Mouse (Mus musculus) heart, adult 2 months (tissue): ENCODE data around the gene Pla1a. TPM values are rescaled to one million over a fixed set of nuclear protein-coding genes. Genes with fewer than 3 reads are reported as not detected.
"Not testable (repeated sequence)": the region's sequence is repeated elsewhere in the genome, so short reads cannot be mapped to it uniquely, and the experiment has no call there.

Experiments
- DNase-seq, 2 experiments: peaks; one replicate each; pipeline ENCODE4 v3.0.0; 2021
- H3K27ac ChIP-seq: fragments of 200-600 bp; 2 replicates; pipeline ENCODE4 v1.8.1; 2022
- H3K27me3 ChIP-seq: fragments of 200-500 bp; 2 replicates; pipeline ENCODE4 v1.6.1; 2012; ENCODE audit warnings: mild to moderate bottlenecking, low read length, inconsistent platforms, mixed read lengths; ENCODE audit not compliant: control insufficient read depth, insufficient read depth
- H3K36me3 ChIP-seq: fragments of 200-500 bp; 2 replicates; pipeline ENCODE4 v1.6.1; 2012; ENCODE audit warnings: low read length, inconsistent platforms; ENCODE audit not compliant: control insufficient read depth, insufficient read depth
- H3K4me1 ChIP-seq: fragments of 200-500 bp; 2 replicates; pipeline ENCODE4 v1.6.1; 2011; ENCODE audit warnings: low read length; ENCODE audit not compliant: control insufficient read depth, insufficient read depth
- H3K4me3 ChIP-seq: fragments of 200-600 bp; 2 replicates; pipeline ENCODE4 v1.8.1; 2022
- H3K79me2 ChIP-seq: fragments of 200-500 bp; replicated peaks from 2 replicates; pipeline ENCODE4 v1.6.1; 2012; ENCODE audit warnings: mild to moderate bottlenecking, inconsistent platforms, low read length, moderate library complexity, mixed read lengths; ENCODE audit not compliant: control insufficient read depth, insufficient read depth
- H3K9ac ChIP-seq: fragments of 200-500 bp; 2 replicates; pipeline ENCODE4 v1.6.1; 2012; ENCODE audit warnings: low read depth, mild to moderate bottlenecking, control low read depth, inconsistent platforms, low read length, mixed read lengths
- CTCF ChIP-seq: fragments of 200-600 bp; IDR thresholded peaks from 2 replicates; pipeline ENCODE4 v1.8.1; 2022; ENCODE audit warnings: antibody characterized with exemption, mild to moderate bottlenecking, moderate library complexity
- EP300 ChIP-seq: fragments of 200-500 bp; IDR thresholded peaks from 2 replicates; pipeline ENCODE4 v1.6.1; 2011; ENCODE audit warnings: low read depth, low read length, control low read depth; ENCODE audit not compliant: insufficient read depth
- POLR2A ChIP-seq: fragments of 200-500 bp; IDR thresholded peaks from 2 replicates; pipeline ENCODE4 v1.6.1; 2011; ENCODE audit warnings: mild to moderate bottlenecking, low read depth, low read length, control low read depth; ENCODE audit not compliant: insufficient read depth
- WGBS: fragments of 180-500 bp; shearing (Covaris S2); methylation state at CpG from one replicate; pipeline ENCODE4 v1.1.7; 2018; 5-methylcytosine and 5-hydroxymethylcytosine counted together
- intact Hi-C: fragments of 180-260 bp; cut with DNase I; formaldehyde crosslinking; loops from one replicate; pipeline ENCODE4 v1.15.1; 2025
- polyA plus RNA-seq: library from polyadenylated mRNA; depleted of rRNA; stranded (reverse); fragments of >200 nt; gene quantifications from 2 replicates; pipeline ENCODE4 v1.2.3, GENCODE M21; 2012
- total RNA-seq, 2 experiments: library from RNA; stranded (reverse); gene quantifications; 2 replicates each; pipeline ENCODE4 v1.2.3; 2021

The Pla1a gene
- total and polyA plus RNA-seq, 3 experiments = 6.8 to 9.6 (median 8.8) TPM

GRCm38 (mm10) chr16:38451421-38452205 is 18.7 kb upstream of the Pla1a start:
- Histone ChIP-seq H3K4me3 (peak overlapping the region; percentile 85), H3K79me2 (no peaks in the 10 kb centered on the region), H3K36me3 (no peaks in the 10 kb centered on the region), H3K27ac (peak overlapping the region; percentile 97), H3K4me1 (no peaks in the 10 kb centered on the region; the same call in 1 of the 2 replicates), H3K9ac (peak overlapping the region; percentile 82), H3K27me3 (no peaks in the 10 kb centered on the region)
- 42% methylated on average over 12 of the region's 12 CpGs for WGBS
- no peak for DNase-seq
- intact Hi-C loops = loop anchor here (1.0 to 2.0 kb wide), 3 partner anchors 19 to 104 kb away; partner anchors contain the start of genes Gm21987 and Pla1a
- TF ChIP-seq CTCF (no peak), EP300 (no peak), POLR2A (no peak)

GRCm38 (mm10) chr16:38450707-38451106 is 17.8 kb upstream of the Pla1a start:
- intact Hi-C loops = no loop called here
- no peaks in the 10 kb centered on the region for H3K27me3 ChIP-seq
- 91% methylated on average over 7 of the region's 7 CpGs for WGBS
- H3K36me3 ChIP-seq = no peaks in the 10 kb centered on the region
- no peak for TF ChIP-seq EP300
- TF ChIP-seq POLR2A = no peak
- no peak for TF ChIP-seq CTCF
- H3K27ac ChIP-seq = no peak overlapping the region
- no peak overlapping the region for H3K9ac ChIP-seq
- no peak for DNase-seq
- H3K79me2 ChIP-seq = no peaks in the 10 kb centered on the region
- no peak overlapping the region for H3K4me3 ChIP-seq
- no peaks in the 10 kb centered on the region; the same call in 1 of the 2 replicates for H3K4me1 ChIP-seq

DNA sequence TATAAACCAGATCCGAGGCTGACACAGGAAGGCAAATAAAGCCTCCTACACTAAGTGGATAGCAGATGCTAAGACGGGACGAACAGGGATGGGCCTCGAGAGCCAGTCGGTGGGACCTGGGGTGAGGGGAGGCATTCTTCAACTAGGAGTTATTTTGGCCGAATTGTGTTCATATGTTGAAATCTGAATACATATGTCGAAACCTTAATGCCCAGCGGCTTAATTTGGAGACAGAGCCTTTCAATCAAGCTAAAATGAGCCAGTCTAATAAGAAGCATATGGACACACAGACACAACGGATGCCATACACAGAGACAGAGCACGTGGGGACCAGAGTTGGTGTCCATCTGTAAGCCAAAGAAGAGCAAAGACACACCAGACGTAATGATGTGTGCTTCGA is 15.5 kb upstream of the Pla1a start:
- peaks cover 2% of the 10 kb centered on the region; the same call in 1 of the 2 replicates for H3K36me3 ChIP-seq
- H3K9ac ChIP-seq = no peak overlapping the region
- WGBS = 95% methylated on average over 12 of the region's 12 CpGs
- no peak for TF ChIP-seq CTCF
- TF ChIP-seq EP300 = no peak
- intact Hi-C loops = no loop called here
- no peak overlapping the region for H3K27ac ChIP-seq
- peaks cover 1% of the 10 kb centered on the region for H3K4me1 ChIP-seq
- H3K27me3 ChIP-seq = no peaks in the 10 kb centered on the region
- H3K4me3 ChIP-seq = no peak overlapping the region
- no peaks in the 10 kb centered on the region for H3K79me2 ChIP-seq
- no peak for DNase-seq

- WGBS = 91% methylated on average over 21 of the region's 21 CpGs
- peaks cover 2% of the 10 kb centered on the region; the same call in 1 of the 2 replicates for H3K36me3 ChIP-seq
- TF ChIP-seq EP300 = no peak
- no peak for TF ChIP-seq CTCF
- no peak for TF ChIP-seq POLR2A
- intact Hi-C loops = no loop called here
- no peak overlapping the region for H3K4me3 ChIP-seq
- peaks cover 1% of the 10 kb centered on the region; the same call in 1 of the 2 replicates for H3K4me1 ChIP-seq
- H3K27ac ChIP-seq = no peak overlapping the region
- H3K9ac ChIP-seq = no peak overlapping the region
- no peak for DNase-seq
- no peaks in the 10 kb centered on the region for H3K79me2 ChIP-seq
- H3K27me3 ChIP-seq = no peaks in the 10 kb centered on the region
Measured at GRCm38 (mm10) chr16:38447366-38447765, 14.4 kb upstream of the Pla1a start.

DNA sequence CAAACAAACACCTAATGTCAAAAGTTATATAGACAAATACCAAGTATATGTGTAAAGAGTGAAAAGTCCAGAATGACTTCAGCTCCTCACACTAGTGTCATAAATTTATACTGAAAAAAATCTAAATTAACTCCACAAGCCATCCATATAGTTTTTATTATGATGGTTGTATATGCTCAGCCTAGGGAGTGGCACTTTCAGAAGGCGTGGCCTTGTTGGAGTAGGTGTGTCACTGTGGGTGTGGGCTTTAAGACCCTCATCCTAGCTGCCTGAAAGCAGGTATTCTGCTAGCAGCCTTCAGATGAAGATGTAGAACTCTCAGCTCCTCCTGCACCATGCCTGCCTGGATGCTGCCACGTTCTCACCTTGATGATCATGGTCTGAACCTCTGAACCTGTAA is 13.2 kb upstream of the Pla1a start:
- H3K9ac ChIP-seq, H3K36me3 ChIP-seq, H3K4me1 ChIP-seq, DNase-seq, H3K27ac ChIP-seq, H3K4me3 ChIP-seq, H3K79me2 ChIP-seq, intact Hi-C loops, H3K27me3 ChIP-seq: not testable (repeated sequence)
- WGBS = 99% methylated on average over 2 of the region's 2 CpGs

DNA sequence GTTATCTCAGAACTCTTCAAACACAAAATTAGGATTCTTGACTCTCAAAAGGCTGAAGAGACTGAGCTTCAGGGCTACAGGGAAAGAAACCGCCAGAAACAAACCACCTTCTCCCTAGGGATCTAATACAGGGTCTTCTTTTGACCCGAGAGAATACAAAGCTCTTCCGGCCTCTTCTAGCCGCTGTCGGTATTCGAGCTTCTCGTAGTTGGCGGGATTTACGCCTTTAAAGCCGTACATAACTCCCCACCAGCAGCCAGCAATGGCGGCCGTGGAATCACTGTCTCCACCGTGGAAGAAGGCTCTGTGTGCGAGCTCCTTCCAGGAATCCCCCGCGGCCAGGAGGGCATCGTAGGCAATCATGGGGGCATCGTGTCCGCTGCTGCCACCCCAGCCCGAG is 12.6 kb upstream of the Pla1a start:
- 97% methylated on average over 20 of the region's 20 CpGs for WGBS
- H3K27me3 ChIP-seq = no peaks in the 10 kb centered on the region
- no peaks in the 10 kb centered on the region for H3K79me2 ChIP-seq
- DNase-seq = no peak
- no peak overlapping the region for H3K27ac ChIP-seq
- intact Hi-C loops = no loop called here
- no peak overlapping the region for H3K9ac ChIP-seq
- TF ChIP-seq CTCF (no peak), POLR2A (no peak), EP300 (no peak)
- H3K36me3 ChIP-seq = peaks cover 2% of the 10 kb centered on the region; the same call in 1 of the 2 replicates
- H3K4me1 ChIP-seq = peaks cover 1% of the 10 kb centered on the region; the same call in 1 of the 2 replicates
- no peak overlapping the region for H3K4me3 ChIP-seq
